Mouse (Mus musculus) embryonic facial prominence, embryonic 11.5 days (tissue): ENCODE data around the gene Cox4i2. TPM values are rescaled to one million over a fixed set of nuclear protein-coding genes. Genes with fewer than 3 reads are reported as not detected.
A peak's percentile ranks its signal among the peaks of the same experiment; 100 is the strongest.

ENCODE experiments used
- ATAC-seq: fragments of 200-750 bp; cut with Nextera tagmentation; replicated peaks from 2 replicates; pipeline ENCODE4 v1.8.0; 2017; ENCODE audit warnings: low read depth; ENCODE audit not compliant: insufficient number of reproducible peaks, low FRiP score, low TSS enrichment
- DNase-seq: peaks from one replicate; pipeline ENCODE4 v3.0.0-alpha.2; 2015; ENCODE audit warnings: low spot score
- H3K27ac ChIP-seq: fragments of 300-500 bp; sonication (generic); replicated peaks from 2 replicates; pipeline ENCODE4 v1.5.1; 2014; ENCODE audit warnings: mild to moderate bottlenecking, low read depth, low read length, control low read depth
- H3K27me3 ChIP-seq: fragments of 300-500 bp; sonication (generic); 2 replicates; pipeline ENCODE4 v1.6.1; 2014; ENCODE audit warnings: mild to moderate bottlenecking, low read length, moderate library complexity, mixed read lengths; ENCODE audit not compliant: control insufficient read depth, insufficient read depth
- H3K36me3 ChIP-seq: fragments of 300-500 bp; sonication (generic); replicated peaks from 2 replicates; pipeline ENCODE4 v1.6.1; 2014; ENCODE audit warnings: low read depth, mild to moderate bottlenecking, low read length, moderate library complexity, mixed read lengths; ENCODE audit not compliant: control insufficient read depth, insufficient read depth
- H3K4me1 ChIP-seq: fragments of 300-500 bp; sonication (generic); 2 replicates; pipeline ENCODE4 v1.6.1; 2014; ENCODE audit warnings: low read length, mixed read lengths; ENCODE audit not compliant: control insufficient read depth, insufficient read depth
- H3K4me2 ChIP-seq: fragments of 300-500 bp; sonication (generic); 2 replicates; pipeline ENCODE4 v1.6.1; 2014; ENCODE audit warnings: low read depth, mild to moderate bottlenecking, control low read depth, low read length, moderate library complexity
- H3K4me3 ChIP-seq: fragments of 300-500 bp; sonication (generic); 2 replicates; pipeline ENCODE4 v1.5.1; 2014; ENCODE audit warnings: low read depth, low read length, control low read depth
- H3K9ac ChIP-seq: fragments of 300-500 bp; sonication (generic); replicated peaks from 2 replicates; pipeline ENCODE4 v1.6.1; 2014; ENCODE audit warnings: mild to moderate bottlenecking, control low read depth, low read length
- H3K9me3 ChIP-seq: fragments of 300-500 bp; sonication (generic); replicated peaks from 2 replicates; pipeline ENCODE4 v1.6.1; 2016; ENCODE audit warnings: mild to moderate bottlenecking, low read length, inconsistent platforms, mixed read lengths; ENCODE audit not compliant: control insufficient read depth
- WGBS: fragments of 180-500 bp; shearing (Covaris S2); extraction: QIAGEN DNeasy Blood & Tissue Kit; methylation state at CpG from one replicate; pipeline ENCODE4 v1.1.7; 2014; 5-methylcytosine and 5-hydroxymethylcytosine counted together
- polyA plus RNA-seq: library from polyadenylated mRNA; unstranded; fragments of >200 nt; fragmentation: Nextera tagmentation; extraction: Ambion mirVana; gene quantifications from 2 replicates; pipeline ENCODE4 v1.2.1, GENCODE M21; 2014

Cox4i2 gene
- polyA plus RNA-seq, 1 experiment from 2014 or later = 9.8 TPM

- no peak for ATAC-seq
- H3K9ac ChIP-seq = no peak overlapping the region
- H3K4me1 ChIP-seq = no peaks in the 10 kb centered on the region
- DNase-seq = no peak
- H3K4me3 ChIP-seq = no peak overlapping the region
- H3K9me3 ChIP-seq = no peaks in the 10 kb centered on the region
- H3K27ac ChIP-seq = no peak overlapping the region
- 76% methylated on average over 6 of the region's 6 CpGs for WGBS
- H3K36me3 ChIP-seq = no peaks in the 10 kb centered on the region
- no peak overlapping the region for H3K4me2 ChIP-seq
- H3K27me3 ChIP-seq = no peaks in the 10 kb centered on the region
These were observed 37.7 kb upstream of the Cox4i2 start for GRCm38 (mm10) chr2:152716241-152716772.

DNA sequence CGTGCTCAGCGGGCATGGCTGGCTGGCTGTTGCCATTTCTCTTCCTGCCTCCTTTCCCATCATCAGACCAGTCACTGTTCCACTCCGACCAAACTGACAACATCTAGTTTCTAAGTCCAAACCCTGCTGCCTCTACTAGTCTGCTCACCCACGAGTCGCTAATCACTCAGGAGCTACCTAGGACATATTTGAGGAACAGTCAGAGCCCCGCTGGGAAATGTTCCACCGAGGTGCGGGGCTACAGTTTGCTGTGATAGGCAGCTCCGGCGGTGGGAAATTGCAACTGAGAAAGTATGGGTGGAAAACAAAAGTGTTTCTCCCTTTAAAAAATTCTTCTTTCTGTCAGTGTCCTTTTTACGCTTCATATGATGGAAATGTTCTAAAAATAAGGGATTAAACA, 36.3 kb upstream of the Cox4i2 start:
- DNase-seq (no peak), ATAC-seq (no peak)
- Histone ChIP-seq H3K36me3 (no peaks in the 10 kb centered on the region), H3K27me3 (no peaks in the 10 kb centered on the region), H3K4me2 (no peak overlapping the region), H3K4me1 (no peaks in the 10 kb centered on the region), H3K9ac (no peak overlapping the region), H3K27ac (no peak overlapping the region), H3K4me3 (no peak overlapping the region), H3K9me3 (no peaks in the 10 kb centered on the region)
- 69% methylated on average over 11 of the region's 11 CpGs for WGBS

DNA sequence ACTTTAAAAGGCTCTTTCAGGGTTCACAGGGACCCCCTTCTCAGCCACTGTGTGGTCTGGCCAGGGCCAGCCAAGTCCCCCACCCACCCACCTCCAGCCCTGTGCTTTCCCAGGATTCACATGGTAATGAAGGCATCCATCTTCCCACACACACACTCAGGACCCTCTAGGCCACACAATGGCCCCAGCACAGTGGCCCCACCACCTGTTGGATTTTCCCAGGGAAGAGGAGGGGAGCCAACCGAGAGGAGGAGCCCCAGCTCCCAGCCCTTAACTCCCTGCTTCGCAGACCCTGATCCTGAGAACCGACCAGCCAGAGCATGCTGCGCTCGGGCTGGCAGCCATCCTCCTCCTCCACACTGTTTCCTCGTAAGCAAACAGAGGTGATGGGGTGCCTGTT, 35.9 kb upstream of the Cox4i2 start:
- Histone ChIP-seq H3K27ac (no peak overlapping the region), H3K9me3 (no peaks in the 10 kb centered on the region), H3K4me3 (no peak overlapping the region), H3K4me2 (no peak overlapping the region), H3K36me3 (no peaks in the 10 kb centered on the region), H3K9ac (no peak overlapping the region), H3K4me1 (no peaks in the 10 kb centered on the region), H3K27me3 (no peaks in the 10 kb centered on the region)
- 34% methylated on average over 6 of the region's 6 CpGs for WGBS
- DNase-seq (no peak), ATAC-seq (peak; percentile 74)

- Histone ChIP-seq H3K9me3 (no peaks in the 10 kb centered on the region), H3K4me3 (peak overlapping the region; percentile 21), H3K36me3 (no peaks in the 10 kb centered on the region), H3K27me3 (no peaks in the 10 kb centered on the region), H3K27ac (no peak overlapping the region; the same call in 1 of the 2 replicates), H3K4me1 (peaks cover 8% of the 10 kb centered on the region), H3K9ac (peak overlapping the region; percentile 70), H3K4me2 (peak overlapping the region; percentile 59)
- peak; percentile 56 for DNase-seq
- WGBS = 4% methylated on average over 37 of the region's 37 CpGs
- ATAC-seq = peak; percentile 66
These were observed 30.2 kb upstream of the Cox4i2 start for GRCm38 (mm10) chr2:152723651-152724331.

DNA sequence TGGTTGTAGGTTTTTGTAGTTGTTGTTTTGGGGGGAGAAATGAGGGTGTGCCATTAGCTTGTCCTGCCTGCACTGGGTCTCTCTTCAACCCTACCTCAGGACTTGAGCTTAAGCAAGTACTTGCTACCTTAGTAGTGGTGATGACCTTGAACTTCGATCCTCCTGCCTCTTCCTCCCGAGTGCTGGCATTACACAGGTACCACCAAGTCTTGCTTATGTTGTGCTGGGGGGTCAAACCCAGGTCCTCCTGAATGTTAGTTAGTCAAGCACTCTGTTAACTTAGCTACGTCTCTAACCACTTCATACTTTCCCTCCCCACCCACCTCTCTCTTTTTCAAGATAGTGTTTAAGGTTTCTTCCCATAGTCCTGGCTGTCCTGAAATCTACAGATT, 29.6 kb upstream of the Cox4i2 start:
- Histone ChIP-seq H3K4me1 (peaks cover 13% of the 10 kb centered on the region), H3K4me3 (peak overlapping the region; percentile 21), H3K36me3 (no peaks in the 10 kb centered on the region), H3K9ac (peak overlapping the region; percentile 70), H3K27me3 (no peaks in the 10 kb centered on the region), H3K9me3 (no peaks in the 10 kb centered on the region), H3K27ac (no peak overlapping the region), H3K4me2 (peak overlapping the region; percentile 59)
- DNase-seq (no peak), ATAC-seq (no peak)
- WGBS = 67% methylated on average over 3 of the region's 3 CpGs

GRCm38 (mm10) chr2:152725178-152725750, 28.7 kb upstream of the Cox4i2 start:
- Histone ChIP-seq H3K36me3 (no peaks in the 10 kb centered on the region), H3K27me3 (no peaks in the 10 kb centered on the region), H3K4me1 (peaks cover 16% of the 10 kb centered on the region), H3K4me2 (no peak overlapping the region), H3K4me3 (no peak overlapping the region), H3K9ac (no peak overlapping the region), H3K9me3 (no peaks in the 10 kb centered on the region), H3K27ac (no peak overlapping the region)
- ATAC-seq = no peak
- WGBS = 62% methylated on average over 15 of the region's 15 CpGs
- no peak for DNase-seq

DNA sequence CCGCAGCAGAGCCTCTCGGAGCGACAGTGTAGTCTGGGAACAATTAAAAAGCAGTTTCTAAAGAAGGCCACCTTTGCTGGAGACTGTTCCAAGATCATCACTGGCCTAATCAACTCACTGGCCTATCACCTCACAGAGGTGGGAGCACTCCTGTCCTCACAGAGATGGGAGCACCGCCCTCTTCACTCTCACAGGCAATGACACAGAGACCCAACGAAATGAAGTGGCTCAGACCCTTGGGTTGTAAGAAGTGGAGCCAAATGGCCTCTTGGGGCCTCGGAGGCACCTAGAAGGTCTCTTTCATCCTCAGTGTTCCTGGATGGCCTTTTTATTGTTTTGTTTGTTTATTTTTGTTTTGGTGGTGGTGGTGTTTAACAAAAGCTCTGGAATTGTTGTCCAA, 27.8 kb upstream of the Cox4i2 start:
- Histone ChIP-seq H3K36me3 (no peaks in the 10 kb centered on the region), H3K27ac (no peak overlapping the region), H3K4me3 (no peak overlapping the region), H3K4me1 (peaks cover 16% of the 10 kb centered on the region), H3K9ac (no peak overlapping the region), H3K4me2 (no peak overlapping the region), H3K27me3 (no peaks in the 10 kb centered on the region), H3K9me3 (no peaks in the 10 kb centered on the region)
- ATAC-seq (no peak), DNase-seq (no peak)
- 76% methylated on average over 6 of the region's 6 CpGs for WGBS

GRCm38 (mm10) chr2:152726751-152727335, 27.1 kb upstream of the Cox4i2 start:
- H3K4me3 ChIP-seq = no peak overlapping the region
- no peak overlapping the region for H3K9ac ChIP-seq
- no peaks in the 10 kb centered on the region for H3K27me3 ChIP-seq
- H3K4me2 ChIP-seq = no peak overlapping the region
- 69% methylated on average over 5 of the region's 6 CpGs for WGBS
- DNase-seq = no peak
- no peaks in the 10 kb centered on the region for H3K36me3 ChIP-seq
- peaks cover 16% of the 10 kb centered on the region for H3K4me1 ChIP-seq
- H3K9me3 ChIP-seq = no peaks in the 10 kb centered on the region
- no peak for ATAC-seq
- H3K27ac ChIP-seq = no peak overlapping the region
